Mouse (Mus musculus): Measurements from ENCODE around the gene Kmo.

- no peak for TF ChIP-seq CTCF (IDR thresholded peaks at IDR 0.05; ENCODE audit: borderline replicate concordance, insufficient read depth, low read depth, low read length)
- no peak for TF ChIP-seq POLR2A (IDR thresholded peaks at IDR 0.05; ENCODE audit: borderline replicate concordance, insufficient read depth, low read length)
Observed at GRCm38 (mm10) chr1:175659900-175660299, 39.7 kb downstream of the Kmo start.

Data from cerebellum, adult 2 months (tissue).